Mouse (Mus musculus) heart, embryonic 14.5 days (tissue): ENCODE data around the gene Uvssa. TPM values are rescaled to one million over a fixed set of nuclear protein-coding genes. Genes with fewer than 3 reads are reported as not detected.
"Not testable (repeated sequence)": the region's sequence is repeated elsewhere in the genome, so short reads cannot be mapped to it uniquely, and the experiment has no call there.

Source experiments
- ATAC-seq: fragments of 200-750 bp; cut with Nextera tagmentation; 2 replicates; pipeline ENCODE4 v1.8.0; 2017; ENCODE audit warnings: low read depth, moderate TSS enrichment; ENCODE audit not compliant: insufficient number of reproducible peaks, insufficient read depth, low FRiP score
- H3K27ac ChIP-seq, 2 experiments: fragments of 200-500 bp in 1 of 2; fragments of 300-500 bp in 1 of 2; sonication (generic) in 1 of 2; replicated peaks in 1 of 2; 2 replicates each; pipeline ENCODE4 v1.5.1; 2012 to 2014; ENCODE audit warnings: low read depth in 2 of 2, low read length in 2 of 2, control low read depth in 1 of 2, mild to moderate bottlenecking in 1 of 2, mixed read lengths in 1 of 2; ENCODE audit not compliant: control insufficient read depth in 1 of 2, insufficient read depth in 1 of 2
- H3K27me3 ChIP-seq: fragments of 300-500 bp; sonication (generic); 2 replicates; pipeline ENCODE4 v1.6.1; 2014; ENCODE audit warnings: mild to moderate bottlenecking, low read length, control low read depth; ENCODE audit not compliant: control insufficient read depth, insufficient read depth
- H3K36me3 ChIP-seq: fragments of 300-500 bp; sonication (generic); 2 replicates; pipeline ENCODE4 v1.6.1; 2014; ENCODE audit warnings: mild to moderate bottlenecking, control low read depth, low read length, mixed read lengths; ENCODE audit not compliant: control insufficient read depth, insufficient read depth
- H3K4me1 ChIP-seq, 2 experiments: fragments of 200-500 bp in 1 of 2; fragments of 300-500 bp in 1 of 2; sonication (generic) in 1 of 2; 2 replicates each; pipeline ENCODE4 v1.6.1; 2012 to 2014; ENCODE audit warnings: low read length in 2 of 2, control low read depth in 1 of 2, mixed read lengths in 1 of 2; ENCODE audit not compliant: control insufficient read depth in 2 of 2, insufficient read depth in 2 of 2
- H3K4me2 ChIP-seq: fragments of 300-500 bp; sonication (generic); 2 replicates; pipeline ENCODE4 v1.6.1; 2014; ENCODE audit warnings: mild to moderate bottlenecking, low read length
- H3K4me3 ChIP-seq, 2 experiments: fragments of 200-500 bp in 1 of 2; fragments of 300-500 bp in 1 of 2; sonication (generic) in 1 of 2; 2 replicates each; pipeline ENCODE4 v1.5.1; 2012 to 2014; ENCODE audit warnings: low read length in 2 of 2, mild to moderate bottlenecking in 2 of 2, control low read depth in 1 of 2, low read depth in 1 of 2, moderate library complexity in 1 of 2; ENCODE audit not compliant: control insufficient read depth in 1 of 2, insufficient read depth in 1 of 2
- H3K9ac ChIP-seq: fragments of 300-500 bp; sonication (generic); 2 replicates; pipeline ENCODE4 v1.6.1; 2014; ENCODE audit warnings: mild to moderate bottlenecking, low read length
- H3K9me3 ChIP-seq: fragments of 300-500 bp; sonication (generic); 2 replicates; pipeline ENCODE4 v1.6.1; 2016; ENCODE audit warnings: low read length, control low read depth; ENCODE audit not compliant: control insufficient read depth
- WGBS: fragments of 180-500 bp; shearing (Covaris S2); extraction: QIAGEN DNeasy Blood & Tissue Kit; methylation state at CpG from one replicate; pipeline ENCODE4 v1.1.7; 2014; 5-methylcytosine and 5-hydroxymethylcytosine counted together
- polyA plus RNA-seq: library from polyadenylated mRNA; unstranded; fragments of >200 nt; fragmentation: Nextera tagmentation; extraction: Ambion mirVana; gene quantifications from 2 replicates; pipeline ENCODE4 v1.2.1, GENCODE M21; 2014

The Uvssa gene
- 4.5 and 4.9 TPM in 2 replicates for polyA plus RNA-seq

GRCm38 (mm10) chr5:33378302-33378854, at the start of gene Uvssa:
Gene Uvssa (plus strand): TSS chr5:33378549.
- Histone ChIP-seq H3K27me3 (no peaks in the 10 kb centered on the region), H3K9me3 (no peaks in the 10 kb centered on the region), H3K4me1 (peaks cover 3 to 14% of the 10 kb centered on the region in 2 experiments), H3K4me3 (peak within 1 kb of the TSS; percentile 70), H3K36me3 (peaks cover 31% of the 10 kb centered on the region), H3K27ac (peak within 1 kb of the TSS; percentile 96 to 99), H3K4me2 (peak within 1 kb of the TSS; percentile 92), H3K9ac (peak within 1 kb of the TSS; percentile 95)
- WGBS, result under 1% methylated on average over 46 of the region's 46 CpGs
- peak; percentile 97 for ATAC-seq

- Histone ChIP-seq H3K4me2 (peak overlapping the region; percentile 75), H3K27ac (peak overlapping the region; percentile 84 to 92), H3K9me3 (no peaks in the 10 kb centered on the region), H3K36me3 (0 out of 2 replicates have a peak, but pooled peaks cover 12% of the 10 kb centered on the region), H3K4me1 (peaks cover 4 to 24% of the 10 kb centered on the region in 2 experiments; a peak in 3 of 4 replicates), H3K9ac (peak overlapping the region; percentile 99), H3K4me3 (peak overlapping the region; percentile 58 to 99), H3K27me3 (no peaks in the 10 kb centered on the region)
- 23% methylated on average over 18 of the region's 18 CpGs for WGBS
- no peak for ATAC-seq
These were observed 43.7 kb upstream of the Uvssa start for GRCm38 (mm10) chr5:33334381-33335272.

GRCm38 (mm10) chr5:33335273-33335976, 42.9 kb upstream of the Uvssa start, which contains the start of gene Maea:
Gene Maea (plus strand): TSS chr5:33335509.
- Histone ChIP-seq H3K4me3 (peak within 1 kb of the TSS; percentile 98 to 99), H3K27me3 (no peaks in the 10 kb centered on the region), H3K27ac (peak within 1 kb of the TSS; percentile 90 to 92), H3K4me1 (peaks cover 4 to 24% of the 10 kb centered on the region in 2 experiments; a peak in 3 of 4 replicates), H3K4me2 (peak within 1 kb of the TSS; percentile 75), H3K9me3 (no peaks in the 10 kb centered on the region), H3K36me3 (0 out of 2 replicates have a peak, but pooled peaks cover 13% of the 10 kb centered on the region), H3K9ac (peak within 1 kb of the TSS; percentile 99)
- WGBS, result under 1% methylated on average over 70 of the region's 71 CpGs
- ATAC-seq, result peak; percentile 100

GRCm38 (mm10) chr5:33335977-33336360, 42.4 kb upstream of the Uvssa start:
- ATAC-seq, result peak; percentile 9; the same call in 1 of the 2 replicates
- no peaks in the 10 kb centered on the region for H3K9me3 ChIP-seq
- H3K27ac ChIP-seq, result peak overlapping the region; percentile 90 to 92
- peak overlapping the region; percentile 73 for H3K4me2 ChIP-seq
- H3K27me3 ChIP-seq, result no peaks in the 10 kb centered on the region
- 0 out of 2 replicates have a peak, but pooled peaks cover 13% of the 10 kb centered on the region for H3K36me3 ChIP-seq
- H3K4me3 ChIP-seq, result peak overlapping the region; percentile 98 to 99
- peaks cover 4 to 24% of the 10 kb centered on the region in 2 experiments; a peak in 3 of 4 replicates for H3K4me1 ChIP-seq
- WGBS, result 0% methylated on average over 30 of the region's 31 CpGs
- peak overlapping the region; percentile 99 for H3K9ac ChIP-seq

GRCm38 (mm10) chr5:33337206-33337605, 41.1 kb upstream of the Uvssa start:
- H3K9ac ChIP-seq, result peak overlapping the region; percentile 99
- peak overlapping the region; percentile 73 for H3K4me2 ChIP-seq
- H3K27me3 ChIP-seq, result no peaks in the 10 kb centered on the region
- 43% methylated on average over 8 of the region's 8 CpGs for WGBS
- 0 out of 2 replicates have a peak, but pooled peaks cover 13% of the 10 kb centered on the region for H3K36me3 ChIP-seq
- H3K4me1 ChIP-seq, result peaks cover 4 to 24% of the 10 kb centered on the region in 2 experiments; a peak in 3 of 4 replicates
- peak overlapping the region in 1 of 2 experiments; percentile 92; a peak in 1 of 4 replicates for H3K27ac ChIP-seq
- ATAC-seq, result no peak
- H3K4me3 ChIP-seq, result peak overlapping the region in 1 of 2 experiments; percentile 99; a peak in 1 of 4 replicates
- H3K9me3 ChIP-seq, result no peaks in the 10 kb centered on the region

GRCm38 (mm10) chr5:33341165-33341564, 37.2 kb upstream of the Uvssa start:
- H3K4me3 ChIP-seq, result no peak overlapping the region
- peaks cover 4 to 51% of the 10 kb centered on the region in 2 experiments for H3K4me1 ChIP-seq
- no peaks in the 10 kb centered on the region for H3K9me3 ChIP-seq
- H3K27ac ChIP-seq, result no peak overlapping the region
- no peaks in the 10 kb centered on the region for H3K27me3 ChIP-seq
- no peak overlapping the region for H3K9ac ChIP-seq
- 79% methylated on average over 6 of the region's 6 CpGs for WGBS
- no peak for ATAC-seq
- peaks cover 25% of the 10 kb centered on the region for H3K36me3 ChIP-seq
- H3K4me2 ChIP-seq, result no peak overlapping the region

GRCm38 (mm10) chr5:33342248-33342647, 36.1 kb upstream of the Uvssa start:
- not testable (repeated sequence) for H3K4me3 ChIP-seq, H3K9me3 ChIP-seq, H3K9ac ChIP-seq, H3K27ac ChIP-seq, H3K4me2 ChIP-seq, ATAC-seq, H3K27me3 ChIP-seq
- Histone ChIP-seq H3K36me3 (peaks cover 26% of the 10 kb centered on the region), H3K4me1 (peaks cover 0 to 43% of the 10 kb centered on the region in 2 experiments; a peak in 3 of 4 replicates)
- WGBS, result 67% methylated on average over 3 of the region's 3 CpGs
